Mouse (Mus musculus): ENCODE measurements at regions not wholly inside any gene's neighbourhood (a gene's known extent, or its start where the extent isn't known, plus 50 kb on each side); places are given as distances from the start of the nearest gene placed in this dataset.
A peak's percentile ranks its signal among the peaks of the same experiment; 100 is the strongest.

- Histone ChIP-seq H3K4me1 (ENCODE audit: control insufficient read depth, insufficient read depth) (no peaks in the 10 kb centered on the region), H3K9ac (replicated peaks; ENCODE audit: low read depth, low read length) (no peak overlapping the region), H3K4me2 (ENCODE audit: low read depth, low read length) (no peak overlapping the region), H3K4me3 (ENCODE audit: low read depth, low read length) (no peak overlapping the region), H3K9me3 (replicated peaks; ENCODE audit: control insufficient read depth, low read length) (no peaks in the 10 kb centered on the region), H3K36me3 (replicated peaks; ENCODE audit: control insufficient read depth, insufficient read depth, low read length) (no peaks in the 10 kb centered on the region), H3K27me3 (ENCODE audit: control insufficient read depth, insufficient read depth, low read length) (0 out of 2 replicates have a peak, but pooled peaks cover 3% of the 10 kb centered on the region), H3K27ac (ENCODE audit: low read depth) (no peak overlapping the region)
- no peak for DNase-seq (ENCODE audit: low spot score)
- ATAC-seq (ENCODE audit: insufficient read depth, low read depth), result no peak
- 73% methylated on average over 3 of the region's 3 CpGs for WGBS
- no peak for TF ChIP-seq CTCF (IDR thresholded peaks at IDR 0.05; ENCODE audit: low read depth)
- TF ChIP-seq EP300 (IDR thresholded peaks at IDR 0.05; ENCODE audit: low read depth), result no peak
These were observed 91.3 kb upstream of the A230072I06Rik start for GRCm38 (mm10) chr8:12187366-12187765.

GRCm38 (mm10) chr8:12188451-12188850, 90.2 kb upstream of the A230072I06Rik start:
- 70% methylated on average over 5 of the region's 5 CpGs for WGBS
- H3K9me3 ChIP-seq (replicated peaks; ENCODE audit: control insufficient read depth, low read length), result no peaks in the 10 kb centered on the region
- no peaks in the 10 kb centered on the region for H3K4me1 ChIP-seq (ENCODE audit: control insufficient read depth, insufficient read depth)
- DNase-seq (ENCODE audit: low spot score) (no peak), ATAC-seq (ENCODE audit: insufficient read depth, low read depth) (no peak)
- no peak overlapping the region for H3K4me3 ChIP-seq (ENCODE audit: low read depth, low read length)
- H3K27me3 ChIP-seq (ENCODE audit: control insufficient read depth, insufficient read depth, low read length), result 0 out of 2 replicates have a peak, but pooled peaks cover 3% of the 10 kb centered on the region
- no peaks in the 10 kb centered on the region for H3K36me3 ChIP-seq (replicated peaks; ENCODE audit: control insufficient read depth, insufficient read depth, low read length)
- no peak overlapping the region for H3K27ac ChIP-seq (ENCODE audit: low read depth)
- no peak overlapping the region for H3K9ac ChIP-seq (replicated peaks; ENCODE audit: low read depth, low read length)
- H3K4me2 ChIP-seq (ENCODE audit: low read depth, low read length), result no peak overlapping the region
- TF ChIP-seq EP300 (IDR thresholded peaks at IDR 0.05; ENCODE audit: low read depth) (no peak), CTCF (IDR thresholded peaks at IDR 0.05; ENCODE audit: low read depth) (no peak)

GRCm38 (mm10) chr8:12188960-12189359, 89.7 kb upstream of the A230072I06Rik start:
- Histone ChIP-seq H3K4me3 (ENCODE audit: low read depth, low read length) (no peak overlapping the region), H3K36me3 (replicated peaks; ENCODE audit: control insufficient read depth, insufficient read depth, low read length) (no peaks in the 10 kb centered on the region), H3K9me3 (replicated peaks; ENCODE audit: control insufficient read depth, low read length) (no peaks in the 10 kb centered on the region), H3K4me1 (ENCODE audit: control insufficient read depth, insufficient read depth) (no peaks in the 10 kb centered on the region), H3K4me2 (ENCODE audit: low read depth, low read length) (no peak overlapping the region), H3K27me3 (ENCODE audit: control insufficient read depth, insufficient read depth, low read length) (0 out of 2 replicates have a peak, but pooled peaks cover 3% of the 10 kb centered on the region), H3K27ac (ENCODE audit: low read depth) (no peak overlapping the region), H3K9ac (replicated peaks; ENCODE audit: low read depth, low read length) (no peak overlapping the region)
- ATAC-seq (ENCODE audit: insufficient read depth, low read depth) (no peak), DNase-seq (ENCODE audit: low spot score) (no peak)
- 69% methylated on average over 4 of the region's 4 CpGs for WGBS
- TF ChIP-seq EP300 (IDR thresholded peaks at IDR 0.05; ENCODE audit: low read depth) (no peak), CTCF (IDR thresholded peaks at IDR 0.05; ENCODE audit: low read depth) (no peak)

DNA sequence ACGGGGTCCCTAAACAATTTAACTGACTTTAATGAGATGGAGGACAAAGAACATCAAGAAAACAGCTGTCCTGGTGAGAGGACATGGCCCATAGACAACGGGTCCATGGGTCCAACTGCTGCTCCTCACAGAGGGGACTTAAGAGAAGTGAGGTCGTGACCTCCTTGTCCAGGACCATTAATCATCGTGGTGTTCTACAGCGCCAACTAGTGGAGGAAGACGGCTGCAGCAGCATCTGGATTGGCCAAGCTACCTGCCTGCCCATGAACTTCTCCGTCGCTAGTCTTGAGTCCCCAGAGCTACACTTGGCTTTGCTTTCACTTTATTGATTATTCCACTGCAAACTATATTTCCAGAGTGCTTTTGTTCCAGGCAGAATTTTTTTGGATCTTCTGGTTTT, 86.6 kb upstream of the A230072I06Rik start:
- Histone ChIP-seq H3K9me3 (replicated peaks; ENCODE audit: control insufficient read depth, low read length) (no peaks in the 10 kb centered on the region), H3K27me3 (ENCODE audit: control insufficient read depth, insufficient read depth, low read length) (no peaks in the 10 kb centered on the region), H3K9ac (replicated peaks; ENCODE audit: low read depth, low read length) (no peak overlapping the region), H3K27ac (ENCODE audit: low read depth) (no peak overlapping the region), H3K4me1 (ENCODE audit: control insufficient read depth, insufficient read depth) (no peaks in the 10 kb centered on the region), H3K36me3 (replicated peaks; ENCODE audit: control insufficient read depth, insufficient read depth, low read length) (no peaks in the 10 kb centered on the region), H3K4me2 (ENCODE audit: low read depth, low read length) (no peak overlapping the region), H3K4me3 (ENCODE audit: low read depth, low read length) (no peak overlapping the region)
- no peak for DNase-seq (ENCODE audit: low spot score)
- WGBS, result 26% methylated on average over 8 of the region's 8 CpGs
- ATAC-seq (ENCODE audit: insufficient read depth, low read depth), result no peak
- TF ChIP-seq CTCF (IDR thresholded peaks at IDR 0.05; ENCODE audit: low read depth) (peak; percentile 48), EP300 (IDR thresholded peaks at IDR 0.05; ENCODE audit: low read depth) (no peak)

- DNase-seq (ENCODE audit: low spot score) (no peak), ATAC-seq (ENCODE audit: insufficient read depth, low read depth) (no peak)
- no peak for TF ChIP-seq EP300 (IDR thresholded peaks at IDR 0.05; ENCODE audit: low read depth)
- TF ChIP-seq CTCF (IDR thresholded peaks at IDR 0.05; ENCODE audit: low read depth), result no peak
- Histone ChIP-seq H3K4me1 (ENCODE audit: control insufficient read depth, insufficient read depth) (no peaks in the 10 kb centered on the region), H3K27ac (ENCODE audit: low read depth) (no peak overlapping the region), H3K9ac (replicated peaks; ENCODE audit: low read depth, low read length) (no peak overlapping the region), H3K27me3 (ENCODE audit: control insufficient read depth, insufficient read depth, low read length) (no peaks in the 10 kb centered on the region), H3K36me3 (replicated peaks; ENCODE audit: control insufficient read depth, insufficient read depth, low read length) (no peaks in the 10 kb centered on the region), H3K4me3 (ENCODE audit: low read depth, low read length) (no peak overlapping the region), H3K4me2 (ENCODE audit: low read depth, low read length) (no peak overlapping the region), H3K9me3 (replicated peaks; ENCODE audit: control insufficient read depth, low read length) (no peaks in the 10 kb centered on the region)
- 72% methylated on average over 1 of the region's 1 CpGs for WGBS
These were observed 72.7 kb upstream of the A230072I06Rik start for GRCm38 (mm10) chr8:12205909-12206308.

DNA sequence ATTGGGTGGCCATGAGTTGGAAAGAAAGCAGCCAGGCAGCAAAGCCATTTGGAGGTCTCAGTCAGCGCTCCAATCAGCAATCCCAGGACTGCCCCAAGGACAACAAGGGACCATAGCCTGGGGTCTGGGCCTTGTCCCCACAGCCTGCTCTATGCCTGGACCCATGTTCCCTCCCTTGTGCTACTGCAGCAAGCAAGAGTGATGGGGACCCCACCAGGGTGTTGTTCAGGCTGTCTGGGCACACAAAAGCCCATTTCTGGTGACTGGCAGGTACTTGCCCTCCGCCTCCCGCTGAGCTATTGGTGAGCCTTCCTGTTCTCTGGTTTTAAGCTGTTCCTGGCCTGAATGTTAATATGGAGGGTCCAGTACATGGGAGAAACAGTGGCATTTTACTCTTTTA, 71.2 kb upstream of the A230072I06Rik start:
- Histone ChIP-seq H3K4me2 (ENCODE audit: low read depth, low read length) (no peak overlapping the region), H3K4me1 (ENCODE audit: control insufficient read depth, insufficient read depth) (no peaks in the 10 kb centered on the region), H3K9ac (replicated peaks; ENCODE audit: low read depth, low read length) (no peak overlapping the region), H3K36me3 (replicated peaks; ENCODE audit: control insufficient read depth, insufficient read depth, low read length) (no peaks in the 10 kb centered on the region), H3K27me3 (ENCODE audit: control insufficient read depth, insufficient read depth, low read length) (0 out of 2 replicates have a peak, but pooled peaks cover 7% of the 10 kb centered on the region), H3K4me3 (ENCODE audit: low read depth, low read length) (no peak overlapping the region), H3K9me3 (replicated peaks; ENCODE audit: control insufficient read depth, low read length) (no peaks in the 10 kb centered on the region), H3K27ac (ENCODE audit: low read depth) (no peak overlapping the region)
- DNase-seq (ENCODE audit: low spot score) (no peak), ATAC-seq (ENCODE audit: insufficient read depth, low read depth) (no peak)
- WGBS, result 88% methylated on average over 3 of the region's 3 CpGs
- TF ChIP-seq EP300 (IDR thresholded peaks at IDR 0.05; ENCODE audit: low read depth) (no peak), CTCF (IDR thresholded peaks at IDR 0.05; ENCODE audit: low read depth) (no peak)
